23 mouse cellular contexts compared by ENCODE assay signal in genomic region chr5:125799622-125800021, GRCm38 (mm10).
DNase-seq lines count a peak whose midpoint lies in the region; ATAC-seq and TF ChIP-seq lines count a peak whose summit lies in the region.
"Had no signal": no experiment of that assay in that cellular context is flagged by ENCODE, and none has a peak within 500 bp of the region (broad histone marks: within the 10 kb centered on the region; RNA-seq: fewer than 3 reads in every experiment).

No protein-coding gene starts in this region.

- peak; percentile 36; the same call in 1 of the 2 replicates for ATAC-seq in forebrain, embryonic 12.5 days (ENCODE audit: low FRiP score)
- ATAC-seq in midbrain, embryonic 12.5 days (ENCODE audit: low FRiP score, low read depth) = no peak
- ATAC-seq: hindbrain, embryonic 16.5 days; intestine, postnatal 0 days; liver, embryonic 12.5 days had no signal

- TF ChIP-seq POLR2A in kidney, adult 2 months (IDR thresholded peaks at IDR 0.05; ENCODE audit: low read depth, low read length) = no peak

- peaks cover 25% of the 10 kb centered on the region for H3K4me1 ChIP-seq in forebrain, embryonic 12.5 days
- peaks cover 19% of the 10 kb centered on the region for H3K4me1 ChIP-seq in midbrain, embryonic 12.5 days
- no peaks in the 10 kb centered on the region for H3K4me1 ChIP-seq in kidney, adult 2 months (ENCODE audit: control insufficient read depth, insufficient read depth, low read length)
- H3K4me1 ChIP-seq: embryonic facial prominence, embryonic 13.5 days; heart, embryonic 13.5 days; kidney, embryonic 15.5 days; limb, embryonic 13.5 days; liver, embryonic 12.5 days had no signal

- H3K4me3 ChIP-seq in forebrain, embryonic 12.5 days (replicated peaks) = no peak overlapping the region; the same call in 1 of the 2 replicates
- peak overlapping the region; percentile 12; the same call in 1 of the 2 replicates for H3K4me3 ChIP-seq in midbrain, embryonic 12.5 days
- no peak overlapping the region for H3K4me3 ChIP-seq in kidney, adult 2 months (ENCODE audit: insufficient read depth, low read depth, low read length)
- H3K4me3 ChIP-seq: embryonic facial prominence, embryonic 13.5 days; erythroblast, embryonic 14.5 days; heart, embryonic 13.5 days; kidney, embryonic 15.5 days; limb, embryonic 13.5 days; liver, embryonic 12.5 days had no signal

- H3K27me3 ChIP-seq in forebrain, embryonic 12.5 days = 0 out of 2 replicates have a peak, but pooled peaks cover 3% of the 10 kb centered on the region
- no peaks in the 10 kb centered on the region for H3K27me3 ChIP-seq in midbrain, embryonic 12.5 days
- no peaks in the 10 kb centered on the region for H3K27me3 ChIP-seq in kidney, adult 2 months (replicated peaks; ENCODE audit: control insufficient read depth, insufficient read depth, low read length)
- H3K27me3 ChIP-seq: embryonic facial prominence, embryonic 13.5 days; heart, embryonic 13.5 days; limb, embryonic 13.5 days; liver, embryonic 12.5 days had no signal

- DNase-seq in ES-CJ7 (ENCODE audit: low read depth, low spot score) (peak; percentile 24), R1 (ENCODE audit: low read depth, low spot score) (peak; percentile 16)
- DNase-seq in testis, postnatal 14 days (ENCODE audit: low spot score) = no peak
- no peak for DNase-seq in cerebellum, adult 9-10 months
- DNase-seq in kidney, adult 2 months = no peak
- no peak for DNase-seq in frontal cortex, postnatal 25 days (ENCODE audit: low spot score in 2 of 2)
- DNase-seq: gastrocnemius, postnatal 25 days; heart, adult 18-20 months; heart, postnatal 14 days; lung, adult 18-20 months; lung, postnatal 10 days; right cerebral cortex, postnatal 25 days; spleen, adult 18-20 months had no signal

- TF ChIP-seq CTCF in kidney, adult 2 months (conservative IDR thresholded peaks at IDR 0.05; ENCODE audit: insufficient read depth, insufficient read length, low read depth, low read length) = no peak

- H3K27ac ChIP-seq in forebrain, embryonic 12.5 days = no peak overlapping the region
- H3K27ac ChIP-seq in midbrain, embryonic 12.5 days (replicated peaks) = no peak overlapping the region
- H3K27ac ChIP-seq in kidney, adult 2 months (ENCODE audit: insufficient read depth, low read depth, low read length) = no peak overlapping the region
- H3K27ac ChIP-seq: embryonic facial prominence, embryonic 13.5 days; heart, embryonic 13.5 days; kidney, embryonic 15.5 days; limb, embryonic 13.5 days; liver, embryonic 12.5 days had no signal

- no peaks in the 10 kb centered on the region for H3K9me3 ChIP-seq in forebrain, embryonic 12.5 days
- H3K9me3 ChIP-seq in midbrain, embryonic 12.5 days = no peaks in the 10 kb centered on the region
- H3K9me3 ChIP-seq: embryonic facial prominence, embryonic 13.5 days; kidney, embryonic 15.5 days; limb, embryonic 13.5 days had no signal

- 15% methylated on average over 4 of the region's 5 CpGs for WGBS in forebrain, embryonic 12.5 days
- WGBS in midbrain, embryonic 12.5 days = 15% methylated on average over 5 of the region's 5 CpGs
- 41% methylated on average over 5 of the region's 5 CpGs for WGBS in kidney, adult 2 months

- no peaks in the 10 kb centered on the region for H3K36me3 ChIP-seq in forebrain, embryonic 12.5 days (replicated peaks)
- H3K36me3 ChIP-seq in midbrain, embryonic 12.5 days = no peaks in the 10 kb centered on the region
- H3K36me3 ChIP-seq in kidney, adult 2 months (ENCODE audit: control insufficient read depth, insufficient read depth, low read length) = no peaks in the 10 kb centered on the region
- H3K36me3 ChIP-seq: embryonic facial prominence, embryonic 13.5 days; heart, embryonic 13.5 days; kidney, embryonic 15.5 days; limb, embryonic 13.5 days; liver, embryonic 12.5 days had no signal

- H3K4me2 ChIP-seq in forebrain, embryonic 12.5 days = peak overlapping the region; percentile 43
- H3K4me2 ChIP-seq in midbrain, embryonic 12.5 days (replicated peaks) = peak overlapping the region; percentile 41
- H3K4me2 ChIP-seq: embryonic facial prominence, embryonic 13.5 days; heart, embryonic 13.5 days; kidney, embryonic 15.5 days; limb, embryonic 13.5 days; liver, embryonic 12.5 days had no signal

- no peak overlapping the region for H3K9ac ChIP-seq in forebrain, embryonic 12.5 days
- H3K9ac ChIP-seq in midbrain, embryonic 12.5 days (replicated peaks) = no peak overlapping the region
- H3K9ac ChIP-seq: embryonic facial prominence, embryonic 13.5 days; heart, embryonic 13.5 days; kidney, embryonic 15.5 days; limb, embryonic 13.5 days; liver, embryonic 12.5 days had no signal

Comparison
In these comparisons a context has a peak if more than half of its experiments do, and no peak if none do; other contexts are left out.
1. DNase-seq: peak in ES-CJ7 (single experiment) and R1 (single experiment); none in testis, postnatal 14 days (single experiment), cerebellum, adult 9-10 months (single experiment), kidney, adult 2 months (single experiment) and frontal cortex, postnatal 25 days (0 of 2).